Mouse (Mus musculus) gastrocnemius, adult 2 months (tissue): Measurements from ENCODE around the gene Smyd5. TPM values are rescaled to one million over a fixed set of nuclear protein-coding genes. Genes with fewer than 3 reads are reported as not detected.

Experiments used
- DNase-seq: peaks from one replicate; pipeline ENCODE4 v3.0.0; 2022
- H3K27ac ChIP-seq: fragments of 200-600 bp; 2 replicates; pipeline ENCODE4 v1.8.1; 2022; ENCODE audit warnings: mild to moderate bottlenecking
- H3K4me3 ChIP-seq: fragments of 200-600 bp; 2 replicates; pipeline ENCODE4 v1.8.1; 2022; ENCODE audit warnings: mild to moderate bottlenecking, moderate library complexity
- CTCF ChIP-seq: fragments of 200-600 bp; IDR thresholded peaks from 2 replicates; pipeline ENCODE4 v1.8.1; 2022; ENCODE audit warnings: antibody characterized with exemption, mild to moderate bottlenecking, moderate library complexity
- intact Hi-C: fragments of 180-260 bp; cut with DNase I; formaldehyde crosslinking; loops from one replicate; pipeline ENCODE4 v1.15.1; 2025
- long read RNA-seq, 2 experiments: library from polyadenylated mRNA; stranded (forward); transcript quantifications; one replicate each; pipeline ENCODE4 v2.0.0; 2021
- total RNA-seq, 2 experiments: library from RNA; stranded (reverse); gene quantifications; 2 replicates each; pipeline ENCODE4 v1.2.3; 2021

Smyd5 gene
- 1 to 10 TPM; 8.6 TPM for total RNA-seq
- long read RNA-seq, experiment 1, transcript Smyd5-201 (13 exons, 2,486 nt), result major isoform, 8 of 8 reads
- long read RNA-seq, experiment 1, partial matches to known transcripts, result 0 of 8 reads
- long read RNA-seq, experiment 1, other reads (novel, unspliced or antisense), result 0 of 8 reads
- long read RNA-seq, experiment 2, transcript Smyd5-201 (13 exons, 2,486 nt), result major isoform, 9 of 10 reads
- long read RNA-seq, experiment 2, partial matches to known transcripts, result 0 of 10 reads
- long read RNA-seq, experiment 2, other reads (novel, unspliced or antisense), result 1 of 10 reads

DNA sequence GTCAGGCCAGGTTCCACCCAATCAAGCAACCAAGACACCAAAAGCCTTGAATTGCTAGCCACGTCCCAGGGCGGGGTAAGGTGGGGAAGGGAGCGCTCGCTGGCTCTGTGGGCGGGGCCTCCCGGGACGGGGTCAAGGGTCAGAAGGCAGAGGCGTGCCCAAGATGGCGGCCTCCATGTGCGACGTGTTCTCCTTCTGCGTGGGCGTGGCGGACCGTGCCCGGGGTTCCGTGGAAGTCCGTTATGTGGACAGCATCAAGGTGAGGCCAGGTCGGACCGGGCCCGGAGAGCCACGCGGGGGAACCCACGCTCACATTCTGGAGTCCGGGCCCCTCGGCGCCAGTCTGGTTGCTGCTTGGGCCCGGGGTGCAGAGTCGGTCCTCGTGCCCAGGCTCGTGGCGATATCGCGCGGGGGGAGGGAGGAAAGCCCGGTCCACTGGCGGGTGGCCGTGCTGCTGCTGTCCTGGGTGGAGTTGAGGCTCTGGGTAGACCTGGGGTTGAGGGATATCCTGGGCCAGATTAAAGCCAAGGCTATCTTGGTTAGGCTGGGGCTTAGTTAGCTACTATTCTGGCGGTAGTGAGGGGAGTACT, at the start of gene Smyd5:
Smyd5 (plus strand) TSS at position 148 of the 590 bp plus-strand sequence.
- Histone ChIP-seq H3K4me3 (peak within 1 kb of the TSS; percentile 92), H3K27ac (peak within 1 kb of the TSS; percentile 78)
- DNase-seq, result peak; percentile 92
- intact Hi-C loops, result no loop called here
- TF ChIP-seq CTCF, result no peak

DNA sequence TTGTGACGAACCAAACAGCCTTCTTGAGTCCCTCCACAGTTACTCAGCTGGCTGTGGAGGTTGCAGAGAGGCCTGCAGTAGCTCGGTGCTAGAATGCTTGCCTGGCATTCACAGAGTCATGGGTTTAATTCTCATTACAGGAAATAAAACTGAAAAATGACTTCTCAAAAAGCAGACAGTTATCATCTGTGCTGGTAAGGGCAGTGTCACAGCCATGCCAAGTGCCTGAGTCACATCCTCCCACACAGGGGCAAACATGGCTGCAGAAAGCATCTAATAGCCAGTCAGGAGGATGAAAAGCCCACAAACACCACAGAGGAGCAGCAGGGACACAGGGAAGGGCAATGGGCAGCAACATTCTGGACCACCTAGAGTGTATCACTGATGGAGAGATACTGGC, 49.0 kb upstream of the Smyd5 start:
- Histone ChIP-seq H3K4me3 (no peak overlapping the region), H3K27ac (no peak overlapping the region)
- intact Hi-C loops, result no loop called here
- TF ChIP-seq CTCF, result no peak
- no peak for DNase-seq

DNA sequence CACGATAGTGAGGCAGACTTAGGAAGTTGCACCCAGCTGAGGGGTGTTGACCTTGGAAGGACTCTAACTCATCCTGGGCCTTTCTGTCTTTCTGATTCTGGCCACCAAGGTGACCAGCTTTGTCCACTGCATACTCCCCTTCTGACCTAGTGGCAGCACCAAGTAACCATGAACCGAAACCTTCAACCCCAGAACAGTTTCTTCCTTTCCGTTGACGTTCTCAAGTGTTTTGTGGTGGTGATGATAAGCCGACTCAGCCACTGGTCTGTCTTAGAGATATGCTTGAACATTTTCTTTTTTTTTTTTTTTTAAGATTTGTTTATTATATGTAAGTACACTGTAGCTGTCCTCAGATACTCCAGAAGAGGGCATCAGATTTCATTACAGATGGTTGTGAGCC, 43.2 kb upstream of the Smyd5 start:
- intact Hi-C loops, result no loop called here
- DNase-seq, result no peak
- TF ChIP-seq CTCF, result no peak
- Histone ChIP-seq H3K4me3 (no peak overlapping the region), H3K27ac (no peak overlapping the region)

DNA sequence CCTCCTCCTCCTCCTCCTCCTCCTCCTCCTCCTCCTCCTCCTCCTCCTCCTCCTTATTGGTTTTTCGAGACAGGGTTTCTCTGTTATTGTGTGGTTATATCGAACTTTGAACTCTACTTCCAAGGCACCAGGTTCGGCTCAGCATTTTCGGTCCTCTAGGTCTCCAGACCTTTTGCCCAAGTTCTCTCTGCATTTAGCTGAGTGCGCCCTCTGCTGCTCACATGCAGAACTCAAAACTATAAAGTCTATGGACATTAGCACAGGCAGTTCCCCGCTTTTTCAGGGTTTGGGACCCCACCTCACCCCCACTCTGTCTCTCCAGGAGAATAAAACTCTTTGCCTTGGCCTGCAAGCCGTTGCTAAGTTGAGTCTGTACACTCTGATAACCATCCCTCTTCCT, 40.0 kb upstream of the Smyd5 start:
- H3K4me3 ChIP-seq, result no peak overlapping the region
- H3K27ac ChIP-seq, result no peak overlapping the region
- peak; percentile 75 for DNase-seq
- peak; percentile 81 for TF ChIP-seq CTCF
- intact Hi-C loops, result loop anchor here (5.0 to 10.0 kb wide), 2 partner anchors 127 to 230 kb away; no protein-coding TSS in a partner anchor

GRCm38 (mm10) chr6:85395360-85395759, 36.4 kb upstream of the Smyd5 start:
- no peak for TF ChIP-seq CTCF
- no peak for DNase-seq
- intact Hi-C loops, result loop anchor here (10.0 kb wide), 1 partner anchor 131 kb away; no protein-coding TSS in a partner anchor
- no peak overlapping the region for H3K4me3 ChIP-seq
- no peak overlapping the region for H3K27ac ChIP-seq

DNA sequence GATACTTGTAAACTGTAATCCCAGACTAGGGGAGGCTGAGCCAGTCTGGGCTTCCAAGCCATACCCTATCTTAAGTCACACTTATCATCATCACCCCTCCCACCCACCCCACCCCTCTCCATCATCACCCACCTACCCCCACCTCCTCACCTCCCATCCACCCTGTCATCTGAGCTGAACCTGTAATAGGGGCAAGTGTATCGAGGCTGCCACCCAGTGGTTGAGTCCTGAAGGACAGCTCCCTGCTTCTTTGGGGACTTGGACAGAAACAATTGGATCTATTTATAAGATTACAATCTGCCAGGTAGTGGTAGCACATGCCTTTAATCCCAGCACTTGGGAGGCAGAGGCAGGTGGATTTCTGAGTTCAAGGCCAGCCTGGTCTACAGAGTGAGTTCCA, 34.6 kb upstream of the Smyd5 start:
- intact Hi-C loops, result loop anchor here (10.0 kb wide), 1 partner anchor 132 kb away; no protein-coding TSS in a partner anchor
- Histone ChIP-seq H3K27ac (no peak overlapping the region), H3K4me3 (no peak overlapping the region)
- DNase-seq, result peak; percentile 57
- TF ChIP-seq CTCF, result peak; percentile 68

- Histone ChIP-seq H3K4me3 (no peak overlapping the region), H3K27ac (no peak overlapping the region)
- intact Hi-C loops, result loop anchor here (5.0 to 10.0 kb wide), 2 partner anchors 135 to 247 kb away; no protein-coding TSS in a partner anchor
- no peak for DNase-seq
- no peak for TF ChIP-seq CTCF
Observed at GRCm38 (mm10) chr6:85399715-85400114, 32.1 kb upstream of the Smyd5 start.

GRCm38 (mm10) chr6:85402613-85403012, 29.2 kb upstream of the Smyd5 start:
- TF ChIP-seq CTCF, result no peak
- no peak overlapping the region for H3K4me3 ChIP-seq
- intact Hi-C loops, result loop anchor here (5.0 kb wide), 1 partner anchor 250 kb away; no protein-coding TSS in a partner anchor
- H3K27ac ChIP-seq, result peak overlapping the region; percentile 75
- DNase-seq, result no peak

- H3K27ac ChIP-seq, result peak overlapping the region; percentile 81
- no peak for DNase-seq
- intact Hi-C loops, result loop anchor here (5.0 kb wide), 1 partner anchor 251 kb away; no protein-coding TSS in a partner anchor
Observed at GRCm38 (mm10) chr6:85403039-85403438, 28.8 kb upstream of the Smyd5 start.

DNA sequence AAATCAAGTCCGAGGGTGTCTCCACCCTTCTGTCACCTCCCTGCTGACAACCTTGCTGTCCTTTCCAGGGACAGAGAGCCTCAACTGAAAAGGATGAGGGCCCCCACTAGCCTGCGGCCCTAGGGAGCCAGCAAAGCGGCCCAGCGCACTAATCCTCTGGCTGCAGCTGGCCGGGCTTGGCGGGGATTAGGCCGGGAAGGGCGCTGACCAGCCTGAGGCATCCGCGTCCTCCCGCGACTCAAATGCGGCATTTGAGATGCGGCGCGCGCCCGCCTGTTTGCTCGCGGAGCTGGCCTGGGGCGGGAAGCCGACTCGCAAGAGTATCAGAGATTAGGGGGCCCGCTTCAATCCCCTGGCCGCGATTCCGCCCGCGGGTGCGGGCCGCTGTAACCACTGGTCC, 22.8 kb upstream of the Smyd5 start:
- no peak for DNase-seq
- Histone ChIP-seq H3K4me3 (0 out of 2 replicates have a peak overlapping the region, but pooled peaks have one; percentile 11), H3K27ac (no peak overlapping the region)
- no peak for TF ChIP-seq CTCF
- intact Hi-C loops, result no loop called here

More at GRCm38 (mm10) chr6:85403039-85403438, 28.8 kb upstream of the Smyd5 start:
- no peak for TF ChIP-seq CTCF
- no peak overlapping the region for H3K4me3 ChIP-seq

DNA sequence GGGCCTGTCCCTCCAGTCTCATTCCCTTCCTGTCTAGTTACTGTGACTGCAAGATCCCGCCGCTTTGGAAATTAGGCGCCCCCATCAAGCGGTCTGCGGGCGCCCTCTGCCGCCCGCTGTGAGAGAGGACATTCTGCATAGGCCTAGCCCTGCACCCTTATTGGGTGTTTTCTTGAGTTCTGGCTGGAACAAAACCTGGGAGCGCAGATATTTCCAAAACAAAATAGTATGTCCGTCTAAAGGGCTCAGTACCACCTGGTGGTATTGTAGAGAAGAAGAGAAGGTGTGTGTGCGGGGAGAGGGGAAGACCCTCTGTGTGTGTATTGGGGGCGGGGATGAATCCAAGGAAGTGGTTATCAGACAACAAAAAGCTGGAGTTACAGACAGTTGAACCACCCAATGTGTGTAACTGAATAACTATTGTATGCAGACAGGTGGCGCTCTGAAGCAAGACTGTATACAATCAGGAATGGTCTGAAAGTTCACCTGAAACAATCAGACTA, 21.0 kb upstream of the Smyd5 start:
- Histone ChIP-seq H3K4me3 (no peak overlapping the region), H3K27ac (no peak overlapping the region)
- TF ChIP-seq CTCF, result peak; percentile 77
- intact Hi-C loops, result loop anchor here (5.0 kb wide), 1 partner anchor 254 kb away; no protein-coding TSS in a partner anchor
- DNase-seq, result peak; percentile 53

DNA sequence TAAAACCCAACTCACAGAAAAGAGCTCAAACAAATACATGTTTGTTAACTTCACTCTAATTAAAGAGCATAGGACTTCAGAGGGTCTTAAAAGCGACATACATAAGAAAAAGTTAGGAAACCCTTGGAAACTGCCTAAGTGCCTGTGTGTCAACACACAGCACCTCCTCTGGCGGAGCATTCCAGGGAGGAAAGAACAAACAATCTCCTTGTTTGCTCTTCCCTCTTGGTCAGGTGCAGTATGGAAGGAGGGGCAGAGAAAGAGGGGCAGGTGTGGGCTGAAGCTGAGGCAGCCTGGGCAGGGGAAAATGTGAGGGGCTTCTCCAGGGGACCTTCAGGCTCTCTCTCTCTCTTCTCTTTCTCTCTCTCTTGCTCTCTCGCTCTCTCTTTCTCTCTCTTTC, 16.0 kb upstream of the Smyd5 start:
- no peak for DNase-seq
- no peak for TF ChIP-seq CTCF
- H3K4me3 ChIP-seq, result no peak overlapping the region
- intact Hi-C loops, result no loop called here
- no peak overlapping the region for H3K27ac ChIP-seq

GRCm38 (mm10) chr6:85419150-85419549, 12.6 kb upstream of the Smyd5 start:
- no peak for DNase-seq
- Histone ChIP-seq H3K4me3 (no peak overlapping the region), H3K27ac (no peak overlapping the region)
- intact Hi-C loops, result no loop called here
- TF ChIP-seq CTCF, result no peak
